Mouse (Mus musculus): ENCODE measurements around the gene Cbfa2t2. TPM values are rescaled to one million over a fixed set of nuclear protein-coding genes. Genes with fewer than 3 reads are reported as not detected.

Gene Cbfa2t2
- total and polyA plus RNA-seq, 2 experiments from 2014 or later = 18.2 to 45.1 TPM

DNA sequence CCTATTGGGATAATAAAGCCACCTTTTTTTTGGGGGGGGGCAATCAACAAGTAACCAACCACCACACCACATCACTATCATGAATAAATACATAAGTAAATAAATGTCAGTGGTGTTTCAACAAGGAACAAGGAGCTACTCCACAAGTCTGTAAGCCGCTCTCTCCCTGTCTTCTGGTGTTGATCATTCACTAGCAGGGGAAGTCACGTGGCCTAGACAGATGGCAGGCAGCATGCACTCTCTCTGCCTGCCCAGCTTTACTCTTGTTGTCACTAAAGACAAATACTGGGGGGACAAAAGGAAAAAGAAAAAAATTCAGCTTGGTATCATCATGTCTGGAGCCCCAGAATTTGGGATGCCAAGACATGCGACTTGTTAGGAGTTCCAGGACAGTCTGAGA, 2.9 kb upstream of the Cbfa2t2 start:
- H3K9me3 ChIP-seq (replicated peaks; ENCODE audit: control insufficient read depth, low read length) = no peaks in the 10 kb centered on the region
- no peaks in the 10 kb centered on the region for H3K27me3 ChIP-seq (ENCODE audit: control insufficient read depth, insufficient read depth, low read length)
- no peak overlapping the region for H3K27ac ChIP-seq (ENCODE audit: low read depth)
- WGBS = 76% methylated on average over 3 of the region's 3 CpGs
- no peak overlapping the region for H3K9ac ChIP-seq (replicated peaks; ENCODE audit: low read depth, low read length)
- no peaks in the 10 kb centered on the region for H3K36me3 ChIP-seq (replicated peaks; ENCODE audit: control insufficient read depth, insufficient read depth, low read length)
- DNase-seq (ENCODE audit: low spot score) (no peak), ATAC-seq (ENCODE audit: insufficient read depth, low read depth) (no peak)
- H3K4me1 ChIP-seq (ENCODE audit: control insufficient read depth, insufficient read depth) = peaks cover 9% of the 10 kb centered on the region; the same call in 1 of the 2 replicates
- no peak overlapping the region for H3K4me2 ChIP-seq (ENCODE audit: low read depth, low read length)
- no peak overlapping the region for H3K4me3 ChIP-seq (ENCODE audit: low read depth, low read length)
- TF ChIP-seq EP300 (IDR thresholded peaks at IDR 0.05; ENCODE audit: low read depth) (no peak), CTCF (IDR thresholded peaks at IDR 0.05; ENCODE audit: low read depth) (no peak)

DNA sequence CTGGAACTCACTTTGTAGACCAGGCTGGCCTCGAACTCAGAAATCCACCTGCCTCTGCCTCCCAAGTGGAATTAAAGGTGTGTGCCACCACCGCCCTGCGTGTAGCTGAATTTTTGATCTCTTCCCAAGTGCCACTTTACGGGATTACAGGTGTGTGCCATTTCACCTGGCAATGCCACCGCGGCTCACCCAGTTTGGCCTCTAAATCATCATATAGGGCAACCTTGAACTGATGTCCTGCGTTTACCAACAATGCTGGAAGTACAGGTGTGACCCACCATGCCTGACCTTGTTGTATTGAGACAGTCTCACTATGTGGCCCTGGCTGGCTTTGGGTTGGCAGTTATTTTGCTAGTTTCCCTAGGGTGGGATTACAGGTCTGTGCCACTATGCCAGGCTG, 1.6 kb upstream of the Cbfa2t2 start:
- H3K36me3 ChIP-seq (replicated peaks; ENCODE audit: control insufficient read depth, insufficient read depth, low read length) = no peaks in the 10 kb centered on the region
- peaks cover 17% of the 10 kb centered on the region for H3K4me1 ChIP-seq (ENCODE audit: control insufficient read depth, insufficient read depth)
- ATAC-seq (ENCODE audit: insufficient read depth, low read depth) = no peak
- no peak overlapping the region for H3K4me2 ChIP-seq (ENCODE audit: low read depth, low read length)
- WGBS = 94% methylated on average over 7 of the region's 7 CpGs
- no peak for DNase-seq (ENCODE audit: low spot score)
- no peak for TF ChIP-seq EP300 (IDR thresholded peaks at IDR 0.05; ENCODE audit: low read depth)
- H3K27ac ChIP-seq (ENCODE audit: low read depth) = no peak overlapping the region
- H3K27me3 ChIP-seq (ENCODE audit: control insufficient read depth, insufficient read depth, low read length) = no peaks in the 10 kb centered on the region
- no peak overlapping the region for H3K4me3 ChIP-seq (ENCODE audit: low read depth, low read length)
- no peak overlapping the region for H3K9ac ChIP-seq (replicated peaks; ENCODE audit: low read depth, low read length)
- no peaks in the 10 kb centered on the region for H3K9me3 ChIP-seq (replicated peaks; ENCODE audit: control insufficient read depth, low read length)

DNA sequence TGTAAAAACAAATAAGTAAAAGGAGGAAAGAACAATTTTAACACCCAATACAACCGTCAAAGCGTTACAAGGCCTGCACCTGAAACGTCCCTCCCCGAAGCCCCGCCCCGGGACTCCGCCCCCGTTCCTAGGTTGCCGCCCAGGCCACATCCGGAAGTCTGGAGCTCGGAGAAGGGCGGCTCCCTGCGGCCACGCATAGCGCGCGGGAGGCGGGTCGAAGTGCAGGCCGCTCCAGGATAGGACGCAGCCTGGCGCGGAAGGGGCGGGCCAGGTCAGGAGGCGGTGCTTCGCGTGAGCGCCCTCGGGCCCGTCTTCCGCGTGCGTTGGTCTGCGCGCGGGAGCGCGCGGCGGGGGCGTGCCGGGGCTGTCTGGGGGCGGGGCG, 214 bp upstream of the Cbfa2t2 start:
- peak overlapping the region; percentile 65 for H3K4me2 ChIP-seq (ENCODE audit: low read depth, low read length)
- H3K9me3 ChIP-seq (replicated peaks; ENCODE audit: control insufficient read depth, low read length) = no peaks in the 10 kb centered on the region
- H3K4me1 ChIP-seq (ENCODE audit: control insufficient read depth, insufficient read depth) = peaks cover 25% of the 10 kb centered on the region
- peak overlapping the region; percentile 83 for H3K4me3 ChIP-seq (ENCODE audit: low read depth, low read length)
- no peaks in the 10 kb centered on the region for H3K36me3 ChIP-seq (replicated peaks; ENCODE audit: control insufficient read depth, insufficient read depth, low read length)
- peak overlapping the region; percentile 96 for H3K27ac ChIP-seq (ENCODE audit: low read depth)
- TF ChIP-seq EP300 (IDR thresholded peaks at IDR 0.05; ENCODE audit: low read depth) = 0 out of 2 replicates have a peak, but pooled peaks have one; percentile 17
- no peak; the same call in 1 of the 2 replicates for TF ChIP-seq CTCF (IDR thresholded peaks at IDR 0.05; ENCODE audit: low read depth)
- 2% methylated on average over 23 of the region's 44 CpGs for WGBS
- DNase-seq (ENCODE audit: low spot score) (peak; percentile 98), ATAC-seq (ENCODE audit: insufficient read depth, low read depth) (peak; percentile 98)
- no peaks in the 10 kb centered on the region for H3K27me3 ChIP-seq (ENCODE audit: control insufficient read depth, insufficient read depth, low read length)
- peak overlapping the region; percentile 93 for H3K9ac ChIP-seq (replicated peaks; ENCODE audit: low read depth, low read length)

DNA sequence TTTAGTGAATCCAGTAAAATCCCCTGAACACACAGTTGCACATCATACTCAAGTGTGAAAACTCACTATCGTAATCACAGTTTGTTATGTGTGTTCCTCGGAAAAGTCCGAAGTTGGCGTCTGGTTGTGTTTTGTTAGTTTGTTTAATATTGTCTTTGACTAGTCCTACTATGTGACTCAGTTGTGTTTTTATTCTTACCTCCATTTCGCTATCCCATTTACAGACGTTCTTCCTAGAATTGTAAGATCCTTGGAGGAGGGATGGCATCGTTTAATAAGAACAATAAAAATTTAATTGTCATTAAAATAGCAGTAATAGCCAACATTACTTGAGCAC, 878 bp downstream of the Cbfa2t2 start:
- H3K9ac ChIP-seq (replicated peaks; ENCODE audit: low read depth, low read length) = peak overlapping the region; percentile 93
- H3K27ac ChIP-seq (ENCODE audit: low read depth) = peak overlapping the region; percentile 96
- H3K4me1 ChIP-seq (ENCODE audit: control insufficient read depth, insufficient read depth) = peaks cover 25% of the 10 kb centered on the region
- H3K4me2 ChIP-seq (ENCODE audit: low read depth, low read length) = peak overlapping the region; percentile 65
- no peaks in the 10 kb centered on the region for H3K27me3 ChIP-seq (ENCODE audit: control insufficient read depth, insufficient read depth, low read length)
- TF ChIP-seq EP300 (IDR thresholded peaks at IDR 0.05; ENCODE audit: low read depth) (no peak), CTCF (IDR thresholded peaks at IDR 0.05; ENCODE audit: low read depth) (no peak)
- H3K36me3 ChIP-seq (replicated peaks; ENCODE audit: control insufficient read depth, insufficient read depth, low read length) = no peaks in the 10 kb centered on the region
- WGBS = 10% methylated on average over 7 of the region's 7 CpGs
- H3K9me3 ChIP-seq (replicated peaks; ENCODE audit: control insufficient read depth, low read length) = no peaks in the 10 kb centered on the region
- H3K4me3 ChIP-seq (ENCODE audit: low read depth, low read length) = peak overlapping the region; percentile 83
- ATAC-seq (ENCODE audit: insufficient read depth, low read depth) (no peak), DNase-seq (ENCODE audit: low spot score) (no peak)

DNA sequence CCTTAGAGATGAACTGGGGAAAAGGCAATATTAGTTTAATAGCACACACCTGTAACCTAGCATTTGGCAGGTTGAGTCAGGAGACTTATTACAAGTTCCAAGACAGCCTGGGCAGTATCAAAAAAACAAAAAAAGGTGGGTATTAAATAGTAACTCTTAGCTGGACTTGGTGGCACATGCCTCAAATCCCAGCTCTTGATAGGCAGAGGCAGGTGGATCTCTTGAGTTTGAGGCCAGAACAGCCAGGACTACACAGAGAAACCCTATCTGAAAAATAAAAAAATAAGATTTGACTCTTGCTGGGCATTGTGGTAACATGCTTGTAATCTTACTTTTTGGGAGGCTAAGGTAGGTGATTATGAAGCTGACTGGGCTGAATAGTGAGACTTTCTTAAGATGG, 4.2 kb downstream of the Cbfa2t2 start:
- H3K4me3 ChIP-seq (ENCODE audit: low read depth, low read length) = no peak overlapping the region
- H3K27ac ChIP-seq (ENCODE audit: low read depth) = peak overlapping the region; percentile 64
- no peaks in the 10 kb centered on the region for H3K27me3 ChIP-seq (ENCODE audit: control insufficient read depth, insufficient read depth, low read length)
- H3K9ac ChIP-seq (replicated peaks; ENCODE audit: low read depth, low read length) = 0 out of 2 replicates have a peak overlapping the region, but pooled peaks have one; percentile 25
- H3K4me1 ChIP-seq (ENCODE audit: control insufficient read depth, insufficient read depth) = peaks cover 25% of the 10 kb centered on the region
- TF ChIP-seq EP300 (IDR thresholded peaks at IDR 0.05; ENCODE audit: low read depth) = no peak
- no peak for TF ChIP-seq CTCF (IDR thresholded peaks at IDR 0.05; ENCODE audit: low read depth)
- no peaks in the 10 kb centered on the region for H3K36me3 ChIP-seq (replicated peaks; ENCODE audit: control insufficient read depth, insufficient read depth, low read length)
- H3K9me3 ChIP-seq (replicated peaks; ENCODE audit: control insufficient read depth, low read length) = no peaks in the 10 kb centered on the region
- ATAC-seq (ENCODE audit: insufficient read depth, low read depth) (no peak), DNase-seq (ENCODE audit: low spot score) (no peak)
- H3K4me2 ChIP-seq (ENCODE audit: low read depth, low read length) = no peak overlapping the region

DNA sequence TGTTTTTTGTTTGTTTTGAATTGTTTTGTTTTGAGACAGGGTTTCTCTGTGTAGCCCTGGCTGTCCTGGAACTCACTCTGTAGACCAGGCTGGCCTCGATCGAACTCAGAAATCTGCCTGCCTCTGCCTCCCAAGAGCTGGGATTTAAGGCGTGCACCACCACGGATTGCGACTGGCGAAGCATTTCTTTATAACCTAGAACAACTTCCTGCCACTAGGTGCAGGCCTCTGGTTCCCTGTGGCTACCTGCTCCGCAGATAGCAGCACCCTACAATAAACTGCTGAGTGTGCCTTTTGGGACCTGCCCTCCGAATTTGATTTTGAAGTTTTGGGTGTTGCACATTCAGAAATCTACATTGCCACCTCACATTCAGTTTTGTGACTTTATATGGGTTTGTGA, 11.5 kb downstream of the Cbfa2t2 start:
- no peak for ATAC-seq (ENCODE audit: insufficient read depth, low read depth)
- Histone ChIP-seq H3K4me2 (ENCODE audit: low read depth, low read length) (no peak overlapping the region), H3K27me3 (ENCODE audit: control insufficient read depth, insufficient read depth, low read length) (no peaks in the 10 kb centered on the region), H3K27ac (ENCODE audit: low read depth) (no peak overlapping the region), H3K36me3 (replicated peaks; ENCODE audit: control insufficient read depth, insufficient read depth, low read length) (0 out of 2 replicates have a peak, but pooled peaks cover 6% of the 10 kb centered on the region), H3K9me3 (replicated peaks; ENCODE audit: control insufficient read depth, low read length) (no peaks in the 10 kb centered on the region), H3K9ac (replicated peaks; ENCODE audit: low read depth, low read length) (no peak overlapping the region), H3K4me3 (ENCODE audit: low read depth, low read length) (no peak overlapping the region), H3K4me1 (ENCODE audit: control insufficient read depth, insufficient read depth) (no peaks in the 10 kb centered on the region)
- no peak for TF ChIP-seq EP300 (IDR thresholded peaks at IDR 0.05; ENCODE audit: low read depth)
- no peak for TF ChIP-seq CTCF (IDR thresholded peaks at IDR 0.05; ENCODE audit: low read depth)
- WGBS = 95% methylated on average over 8 of the region's 8 CpGs
- DNase-seq (ENCODE audit: low spot score) = no peak
